Mouse (Mus musculus) lung, postnatal 0 days (tissue): ENCODE measurements around the gene Ablim1.

Experiments used
- CTCF ChIP-seq: IDR thresholded peaks from 2 replicates; pipeline ENCODE4 v1.5.1; 2016; ENCODE audit warnings: antibody characterized with exemption, mild to moderate bottlenecking
- EP300 ChIP-seq: IDR thresholded peaks from 2 replicates; pipeline ENCODE4 v1.6.1; 2016; ENCODE audit warnings: antibody characterized with exemption, mild to moderate bottlenecking, control low read depth

- peak; percentile 43 for TF ChIP-seq CTCF
- no peak; the same call in 1 of the 2 replicates for TF ChIP-seq EP300
These were observed 317.5 kb downstream of the Ablim1 start for GRCm38 (mm10) chr19:56997164-56997599.
